Mouse (Mus musculus) lung, postnatal 0 days (tissue): ENCODE results near the gene Akap6.

Experiments used
- CTCF ChIP-seq: IDR thresholded peaks from 2 replicates; pipeline ENCODE4 v1.5.1; 2016; ENCODE audit warnings: antibody characterized with exemption, mild to moderate bottlenecking
- EP300 ChIP-seq: IDR thresholded peaks from 2 replicates; pipeline ENCODE4 v1.6.1; 2016; ENCODE audit warnings: antibody characterized with exemption, mild to moderate bottlenecking, control low read depth

- TF ChIP-seq CTCF (no peak), EP300 (no peak)
Measured at GRCm38 (mm10) chr12:52699961-52700696, 946 bp downstream of the Akap6 start.
